Mouse (Mus musculus) midbrain, postnatal 0 days (tissue): ENCODE measurements around the gene Elp4. TPM values are rescaled to one million over a fixed set of nuclear protein-coding genes. Genes with fewer than 3 reads are reported as not detected.

ENCODE experiments used
- ATAC-seq: fragments of 200-750 bp; cut with Nextera tagmentation; 2 replicates; pipeline ENCODE4 v1.8.0; 2017; ENCODE audit warnings: moderate number of reproducible peaks, mild to moderate bottlenecking, moderate TSS enrichment, moderate library complexity; ENCODE audit not compliant: low FRiP score
- DNase-seq: peaks from one replicate; pipeline ENCODE4 v3.0.0-alpha.2; 2015; ENCODE audit warnings: low spot score
- H3K27ac ChIP-seq: fragments of 300-500 bp; sonication (generic); 2 replicates; pipeline ENCODE4 v1.5.1; 2014; ENCODE audit warnings: low read depth, mild to moderate bottlenecking, low read length, mixed read lengths
- H3K27me3 ChIP-seq: fragments of 300-500 bp; sonication (generic); 2 replicates; pipeline ENCODE4 v1.6.1; 2014; ENCODE audit warnings: low read length, control low read depth, mixed read lengths; ENCODE audit not compliant: insufficient read depth
- H3K36me3 ChIP-seq: fragments of 300-500 bp; sonication (generic); 2 replicates; pipeline ENCODE4 v1.6.1; 2014; ENCODE audit warnings: low read length, control low read depth, mixed read lengths; ENCODE audit not compliant: insufficient read depth
- H3K4me1 ChIP-seq: fragments of 300-500 bp; sonication (generic); 2 replicates; pipeline ENCODE4 v1.6.1; 2014; ENCODE audit warnings: mild to moderate bottlenecking, control low read depth, antibody characterized with exemption, low read length, mixed read lengths; ENCODE audit not compliant: insufficient read depth
- H3K4me2 ChIP-seq: fragments of 300-500 bp; sonication (generic); 2 replicates; pipeline ENCODE4 v1.6.1; 2014; ENCODE audit warnings: low read depth, mild to moderate bottlenecking, low read length, mixed read lengths; ENCODE audit not compliant: poor library complexity, severe bottlenecking
- H3K4me3 ChIP-seq: fragments of 300-500 bp; sonication (generic); 2 replicates; pipeline ENCODE4 v1.5.1; 2014; ENCODE audit warnings: low read depth, mild to moderate bottlenecking, low read length, moderate library complexity
- H3K9ac ChIP-seq: fragments of 300-500 bp; sonication (generic); replicated peaks from 2 replicates; pipeline ENCODE4 v1.6.1; 2014; ENCODE audit warnings: mild to moderate bottlenecking, low read length, moderate library complexity, mixed read lengths; ENCODE audit not compliant: poor library complexity, severe bottlenecking
- H3K9me3 ChIP-seq: fragments of 300-500 bp; sonication (generic); 2 replicates; pipeline ENCODE4 v1.6.1; 2016; ENCODE audit warnings: low read length, control low read depth
- CTCF ChIP-seq: IDR thresholded peaks from 2 replicates; pipeline ENCODE4 v1.5.1; 2016; ENCODE audit warnings: antibody characterized with exemption, mild to moderate bottlenecking
- WGBS: fragments of 180-500 bp; shearing (Covaris S2); extraction: QIAGEN DNeasy Blood & Tissue Kit; methylation state at CpG from one replicate; pipeline ENCODE4 v1.1.7; 2014; 5-methylcytosine and 5-hydroxymethylcytosine counted together
- polyA plus RNA-seq: library from polyadenylated mRNA; unstranded; fragments of >200 nt; fragmentation: Nextera tagmentation; extraction: Ambion mirVana; gene quantifications from 2 replicates; pipeline ENCODE4 v1.2.1, GENCODE M21; 2015
- total RNA-seq: library from RNA; depleted of rRNA; stranded (reverse); fragments of >200 nt; gene quantifications from 2 replicates; pipeline ENCODE4 v1.2.3, GENCODE M21; 2014

Elp4 gene
- total and polyA plus RNA-seq, 2 experiments from 2014 or later: 22.3 to 29.2 TPM

GRCm38 (mm10) chr2:105749111-105749510, 155.3 kb downstream of the Elp4 start:
- Histone ChIP-seq H3K36me3 (no peaks in the 10 kb centered on the region), H3K4me2 (no peak overlapping the region), H3K4me1 (no peaks in the 10 kb centered on the region), H3K9ac (no peak overlapping the region), H3K27ac (no peak overlapping the region), H3K4me3 (no peak overlapping the region), H3K27me3 (no peaks in the 10 kb centered on the region), H3K9me3 (no peaks in the 10 kb centered on the region)
- 95% methylated on average over 5 of the region's 5 CpGs for WGBS
- ATAC-seq (no peak), DNase-seq (no peak)
- no peak for TF ChIP-seq CTCF

GRCm38 (mm10) chr2:105746896-105747295, 157.5 kb downstream of the Elp4 start:
- no peak for DNase-seq
- H3K4me1 ChIP-seq: no peaks in the 10 kb centered on the region
- 91% methylated on average over 7 of the region's 7 CpGs for WGBS
- H3K27me3 ChIP-seq: no peaks in the 10 kb centered on the region
- no peak for TF ChIP-seq CTCF
- H3K27ac ChIP-seq: no peak overlapping the region
- ATAC-seq: no peak
- no peak overlapping the region for H3K4me3 ChIP-seq
- no peaks in the 10 kb centered on the region for H3K36me3 ChIP-seq
- no peak overlapping the region for H3K4me2 ChIP-seq
- H3K9me3 ChIP-seq: no peaks in the 10 kb centered on the region
- H3K9ac ChIP-seq: no peak overlapping the region

DNA sequence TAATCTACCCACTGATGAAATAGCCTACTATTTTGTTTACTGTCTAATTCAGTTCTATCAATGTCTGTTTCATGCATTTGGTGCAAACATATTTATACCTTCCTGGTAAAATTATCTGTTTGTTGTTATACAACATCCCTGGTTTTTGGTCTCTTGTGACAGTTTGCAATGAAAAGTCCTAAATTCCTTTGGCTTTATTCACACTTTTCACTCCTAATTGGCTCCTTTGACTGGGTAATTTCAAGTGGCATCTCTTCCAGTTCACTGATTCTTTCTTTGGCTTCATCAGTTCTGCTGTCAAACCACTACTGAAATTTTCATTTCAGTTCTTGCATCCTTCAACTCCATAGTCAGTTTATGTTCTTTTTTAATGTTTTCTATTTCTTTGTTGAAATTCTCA, 168.2 kb downstream of the Elp4 start:
- no peak overlapping the region for H3K4me3 ChIP-seq
- no peak overlapping the region for H3K9ac ChIP-seq
- H3K9me3 ChIP-seq: no peaks in the 10 kb centered on the region
- TF ChIP-seq CTCF: no peak
- ATAC-seq (no peak), DNase-seq (no peak)
- no peaks in the 10 kb centered on the region for H3K4me1 ChIP-seq
- no peaks in the 10 kb centered on the region for H3K36me3 ChIP-seq
- H3K27me3 ChIP-seq: no peaks in the 10 kb centered on the region
- H3K27ac ChIP-seq: no peak overlapping the region
- H3K4me2 ChIP-seq: no peak overlapping the region

- Histone ChIP-seq H3K36me3 (no peaks in the 10 kb centered on the region), H3K27me3 (no peaks in the 10 kb centered on the region), H3K4me1 (no peaks in the 10 kb centered on the region), H3K9me3 (no peaks in the 10 kb centered on the region), H3K27ac (no peak overlapping the region), H3K4me3 (no peak overlapping the region), H3K9ac (no peak overlapping the region), H3K4me2 (no peak overlapping the region)
- over 99% methylated on average over 3 of the region's 3 CpGs for WGBS
- no peak for TF ChIP-seq CTCF
- DNase-seq (no peak), ATAC-seq (no peak)
Observed at GRCm38 (mm10) chr2:105730704-105731103, 173.7 kb downstream of the Elp4 start.

DNA sequence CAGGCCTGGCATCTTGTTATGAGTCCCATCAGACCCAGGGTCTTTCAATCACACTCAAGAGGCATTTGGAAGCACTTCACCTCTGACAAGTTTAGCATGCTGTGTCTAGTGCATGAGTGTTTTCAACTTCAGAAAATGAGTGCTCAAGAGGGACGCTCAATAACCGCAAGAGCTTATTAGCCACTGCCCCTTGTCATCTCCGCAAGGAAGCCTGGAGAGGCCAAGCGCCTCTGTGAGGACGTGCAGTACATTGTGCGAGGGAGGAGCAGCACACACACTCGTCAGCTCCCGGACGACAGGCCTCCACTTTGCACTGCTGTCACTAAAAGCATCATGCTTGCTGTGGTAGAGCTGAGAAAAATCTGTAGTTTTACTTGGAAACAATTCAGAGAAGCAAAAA, 177.7 kb downstream of the Elp4 start:
- Histone ChIP-seq H3K36me3 (no peaks in the 10 kb centered on the region), H3K27ac (no peak overlapping the region), H3K27me3 (peaks cover 5% of the 10 kb centered on the region; the same call in 1 of the 2 replicates), H3K4me2 (no peak overlapping the region), H3K4me3 (no peak overlapping the region), H3K9ac (no peak overlapping the region), H3K4me1 (no peaks in the 10 kb centered on the region), H3K9me3 (no peaks in the 10 kb centered on the region)
- DNase-seq: no peak
- WGBS: 77% methylated on average over 9 of the region's 9 CpGs
- no peak for TF ChIP-seq CTCF
- no peak for ATAC-seq

DNA sequence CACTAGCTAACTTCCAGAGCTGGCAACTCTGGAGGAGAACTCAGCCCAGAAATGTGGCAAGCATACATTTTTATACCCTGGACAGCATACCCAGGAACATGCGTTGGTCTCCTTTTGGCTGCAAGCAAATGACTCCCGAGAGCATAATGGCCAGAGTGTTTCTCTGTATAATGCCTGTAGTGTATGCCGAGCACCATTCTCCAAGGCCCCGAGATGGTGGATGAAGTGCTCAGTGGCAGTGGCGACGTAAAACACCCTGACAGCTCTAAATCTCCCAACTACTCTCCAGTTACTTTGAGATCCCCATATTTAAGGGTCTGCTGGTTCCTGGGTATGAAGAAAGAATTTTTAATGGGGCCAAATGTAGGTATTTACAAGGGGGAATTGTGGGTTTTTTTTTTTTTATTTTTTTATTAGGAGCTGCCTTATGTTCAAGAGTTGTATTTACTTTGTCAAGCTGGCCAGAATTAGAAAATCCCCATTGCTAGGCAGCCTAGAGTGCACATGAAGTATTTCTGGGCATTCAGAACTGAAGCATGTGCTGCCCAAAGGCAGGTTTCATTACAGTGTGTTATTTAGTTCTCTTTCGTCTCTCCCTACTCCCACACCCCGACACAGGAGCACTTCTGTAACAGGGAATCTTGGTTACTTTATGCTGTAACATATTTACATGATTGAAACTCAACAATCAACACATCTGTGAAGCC, 188.8 kb downstream of the Elp4 start:
- 69% methylated on average over 8 of the region's 8 CpGs for WGBS
- ATAC-seq (peak; percentile 72; the same call in 1 of the 2 replicates), DNase-seq (peak; percentile 71)
- no peaks in the 10 kb centered on the region for H3K9me3 ChIP-seq
- H3K36me3 ChIP-seq: no peaks in the 10 kb centered on the region
- no peak overlapping the region for H3K4me2 ChIP-seq
- TF ChIP-seq CTCF: no peak
- H3K9ac ChIP-seq: no peak overlapping the region
- no peak overlapping the region for H3K27ac ChIP-seq
- peaks cover 20% of the 10 kb centered on the region for H3K27me3 ChIP-seq
- no peaks in the 10 kb centered on the region for H3K4me1 ChIP-seq
- H3K4me3 ChIP-seq: no peak overlapping the region
